Mouse (Mus musculus) testis, adult 2 months (tissue): Measurements from ENCODE around the gene Inpp4b. TPM values are rescaled to one million over a fixed set of nuclear protein-coding genes. Genes with fewer than 3 reads are reported as not detected.
"Not testable (repeated sequence)": the region's sequence is repeated elsewhere in the genome, so short reads cannot be mapped to it uniquely, and the experiment has no call there.

Experiments used
- H3K27ac ChIP-seq: fragments of 200-500 bp; 2 replicates; pipeline ENCODE4 v1.5.1; 2012; ENCODE audit warnings: low read depth, low read length; ENCODE audit not compliant: control insufficient read depth, insufficient read depth
- H3K27me3 ChIP-seq: fragments of 200-500 bp; 2 replicates; pipeline ENCODE4 v1.6.1; 2012; ENCODE audit warnings: mild to moderate bottlenecking, low read length, moderate library complexity; ENCODE audit not compliant: control insufficient read depth, insufficient read depth
- H3K36me3 ChIP-seq: fragments of 200-500 bp; 2 replicates; pipeline ENCODE4 v1.6.1; 2012; ENCODE audit warnings: mild to moderate bottlenecking, low read length; ENCODE audit not compliant: control insufficient read depth, insufficient read depth
- H3K4me1 ChIP-seq: fragments of 200-500 bp; 2 replicates; pipeline ENCODE4 v1.6.1; 2012; ENCODE audit warnings: low read length; ENCODE audit not compliant: control insufficient read depth, insufficient read depth
- H3K4me3 ChIP-seq: fragments of 200-500 bp; 2 replicates; pipeline ENCODE4 v1.5.1; 2012; ENCODE audit warnings: low read depth, mild to moderate bottlenecking, low read length, moderate library complexity, mixed read lengths; ENCODE audit not compliant: control insufficient read depth
- CTCF ChIP-seq: fragments of 200-500 bp; IDR thresholded peaks from 2 replicates; pipeline ENCODE4 v1.5.1; 2012; ENCODE audit warnings: low read depth, mild to moderate bottlenecking, inconsistent platforms, low read length, moderate library complexity; ENCODE audit not compliant: control insufficient read depth, insufficient read depth, insufficient replicate concordance
- POLR2A ChIP-seq: fragments of 200-500 bp; IDR thresholded peaks from 2 replicates; pipeline ENCODE4 v1.6.1; 2012; ENCODE audit warnings: low read depth, mild to moderate bottlenecking, inconsistent platforms, low read length, moderate library complexity; ENCODE audit not compliant: control insufficient read depth
- polyA plus RNA-seq: library from polyadenylated mRNA; depleted of rRNA; stranded (reverse); fragments of >200 nt; gene quantifications from 2 replicates; pipeline ENCODE4 v1.2.3, GENCODE M21; 2012

Gene Inpp4b
- polyA plus RNA-seq, 1 experiment: 2.3 TPM

- TF ChIP-seq CTCF: no peak
- Histone ChIP-seq H3K36me3 (no peaks in the 10 kb centered on the region), H3K27ac (no peak overlapping the region), H3K4me3 (no peak overlapping the region), H3K4me1 (no peaks in the 10 kb centered on the region), H3K27me3 (no peaks in the 10 kb centered on the region)
These were observed 736.9 kb downstream of the Inpp4b start for GRCm38 (mm10) chr8:82079267-82079666.

GRCm38 (mm10) chr8:82086631-82087030 is 744.3 kb downstream of the Inpp4b start:
- not testable (repeated sequence) for H3K36me3 ChIP-seq, H3K4me3 ChIP-seq, H3K27me3 ChIP-seq

GRCm38 (mm10) chr8:82090901-82091300 is 748.5 kb downstream of the Inpp4b start:
- no peak for TF ChIP-seq CTCF
- TF ChIP-seq POLR2A: no peak

More at GRCm38 (mm10) chr8:82086631-82087030, 744.3 kb downstream of the Inpp4b start:
- not testable (repeated sequence) for H3K4me1 ChIP-seq, H3K27ac ChIP-seq

GRCm38 (mm10) chr8:82093274-82093673 is 750.9 kb downstream of the Inpp4b start:
- TF ChIP-seq POLR2A: no peak
- no peak for TF ChIP-seq CTCF
- Histone ChIP-seq H3K27me3 (no peaks in the 10 kb centered on the region), H3K36me3 (no peaks in the 10 kb centered on the region), H3K27ac (no peak overlapping the region), H3K4me3 (no peak overlapping the region), H3K4me1 (no peaks in the 10 kb centered on the region)

More at GRCm38 (mm10) chr8:82090901-82091300, 748.5 kb downstream of the Inpp4b start:
- Histone ChIP-seq H3K4me1 (no peaks in the 10 kb centered on the region), H3K27ac (no peak overlapping the region), H3K36me3 (no peaks in the 10 kb centered on the region), H3K27me3 (no peaks in the 10 kb centered on the region), H3K4me3 (no peak overlapping the region)

- no peak overlapping the region for H3K27ac ChIP-seq
- no peaks in the 10 kb centered on the region for H3K36me3 ChIP-seq
- TF ChIP-seq CTCF (no peak), POLR2A (no peak)
- no peak overlapping the region for H3K4me3 ChIP-seq
- H3K27me3 ChIP-seq: no peaks in the 10 kb centered on the region
- H3K4me1 ChIP-seq: no peaks in the 10 kb centered on the region
These were observed 762.2 kb downstream of the Inpp4b start for GRCm38 (mm10) chr8:82104560-82104959.

- Histone ChIP-seq H3K27ac (no peak overlapping the region), H3K27me3 (no peaks in the 10 kb centered on the region), H3K36me3 (no peaks in the 10 kb centered on the region), H3K4me3 (no peak overlapping the region), H3K4me1 (no peaks in the 10 kb centered on the region)
- TF ChIP-seq POLR2A (no peak), CTCF (no peak)
These were observed 763.8 kb downstream of the Inpp4b start for GRCm38 (mm10) chr8:82106131-82106530.

GRCm38 (mm10) chr8:82150272-82150671 is 807.9 kb downstream of the Inpp4b start:
- no peak for TF ChIP-seq POLR2A
- no peak for TF ChIP-seq CTCF
- H3K4me3 ChIP-seq: no peak overlapping the region
- no peak overlapping the region for H3K27ac ChIP-seq
- no peaks in the 10 kb centered on the region for H3K27me3 ChIP-seq
- H3K4me1 ChIP-seq: no peaks in the 10 kb centered on the region
- H3K36me3 ChIP-seq: no peaks in the 10 kb centered on the region

- no peak overlapping the region for H3K4me3 ChIP-seq
- H3K36me3 ChIP-seq: no peaks in the 10 kb centered on the region
- H3K27me3 ChIP-seq: no peaks in the 10 kb centered on the region
- TF ChIP-seq POLR2A: no peak
- TF ChIP-seq CTCF: no peak
- no peaks in the 10 kb centered on the region for H3K4me1 ChIP-seq
- H3K27ac ChIP-seq: no peak overlapping the region
These were observed 815.6 kb downstream of the Inpp4b start for GRCm38 (mm10) chr8:82157928-82158327.
